Mouse (Mus musculus): ENCODE data around the gene Zscan4b. TPM values are rescaled to one million over a fixed set of nuclear protein-coding genes. Genes with fewer than 3 reads are reported as not detected.

The Zscan4b gene
- not detected for total RNA-seq (2023)

GRCm38 (mm10) chr7:10904950-10905349 lies at the start of gene Zscan4b:
Gene Zscan4b (minus strand): TSS chr7:10905050.

Other genes starting within 250 kb of the Zscan4b start
- gene Nlrp4b, start 217.3 kb downstream of the Zscan4b start, total RNA-seq (2023) = not detected
- not detected for gene Vmn1r71, start 150.7 kb downstream of the Zscan4b start, total RNA-seq (2023)
- gene Zscan4c, start 100.7 kb upstream of the Zscan4b start, total RNA-seq (2023) = not detected
- gene Zscan4-ps1, start 164.6 kb upstream of the Zscan4b start, total RNA-seq (2023) = not detected

Data from CD4-positive naive resting alpha-beta T cell, adult 57 days (primary cell).